Mouse (Mus musculus) gastrocnemius, postnatal 10 days (tissue): ENCODE measurements around the gene Golga7b. TPM values are rescaled to one million over a fixed set of nuclear protein-coding genes. Genes with fewer than 3 reads are reported as not detected.

ENCODE experiments used
- DNase-seq: peaks from one replicate; pipeline ENCODE4 v3.0.0; 2021; ENCODE audit warnings: mixed read lengths
- long read RNA-seq, 2 experiments: library from polyadenylated mRNA; stranded (forward); transcript quantifications; one replicate each; pipeline ENCODE4 v2.0.0; 2021
- total RNA-seq, 2 experiments: library from RNA; stranded (reverse); gene quantifications; 2 replicates each; pipeline ENCODE4 v1.2.3; 2021

Golga7b gene
- total RNA-seq: 1 to 10 TPM; 3.2 to 5.5 TPM
- long read RNA-seq, experiment 1, partial matches to known transcripts: 0 of 5 reads
- long read RNA-seq, experiment 1, other reads (novel, unspliced or antisense): 5 of 5 reads
- long read RNA-seq, experiment 2, partial matches to known transcripts: 0 of 11 reads
- long read RNA-seq, experiment 2, other reads (novel, unspliced or antisense): 11 of 11 reads

GRCm38 (mm10) chr19:42247519-42247918 is at the start of gene Golga7b:
Gene Golga7b (plus strand): TSS chr19:42247574.
- no peak for DNase-seq

- DNase-seq: no peak
Measured at GRCm38 (mm10) chr19:42198026-42198425, 49.3 kb upstream of the Golga7b start.

GRCm38 (mm10) chr19:42201696-42202381 is 45.5 kb upstream of the Golga7b start, which contains the start of gene Sfrp5:
Gene Sfrp5 (minus strand): TSS chr19:42202252.
- no peak for DNase-seq

GRCm38 (mm10) chr19:42202467-42202866 is 44.9 kb upstream of the Golga7b start:
- DNase-seq: no peak

- DNase-seq: no peak
Measured at GRCm38 (mm10) chr19:42204306-42204705, 43.1 kb upstream of the Golga7b start.

- no peak for DNase-seq
Measured at GRCm38 (mm10) chr19:42205201-42205600, 42.2 kb upstream of the Golga7b start.

GRCm38 (mm10) chr19:42209485-42209884 is 37.9 kb upstream of the Golga7b start:
- no peak for DNase-seq

- no peak for DNase-seq
Measured at GRCm38 (mm10) chr19:42209976-42210375, 37.4 kb upstream of the Golga7b start.

GRCm38 (mm10) chr19:42211936-42212335 is 35.4 kb upstream of the Golga7b start:
- no peak for DNase-seq

- no peak for DNase-seq
Measured at GRCm38 (mm10) chr19:42214601-42215000, 32.8 kb upstream of the Golga7b start.

- DNase-seq: no peak
Measured at GRCm38 (mm10) chr19:42216699-42217373, 30.5 kb upstream of the Golga7b start.

GRCm38 (mm10) chr19:42217374-42217763 is 30.0 kb upstream of the Golga7b start:
- peak; percentile 35 for DNase-seq

- DNase-seq: no peak
Measured at GRCm38 (mm10) chr19:42226451-42226850, 20.9 kb upstream of the Golga7b start.

GRCm38 (mm10) chr19:42229499-42230287 is 17.7 kb upstream of the Golga7b start:
- no peak for DNase-seq

GRCm38 (mm10) chr19:42230288-42230568 is 17.1 kb upstream of the Golga7b start:
- DNase-seq: no peak

- peak; percentile 15 for DNase-seq
Measured at GRCm38 (mm10) chr19:42230986-42231385, 16.4 kb upstream of the Golga7b start.

GRCm38 (mm10) chr19:42237602-42238340 is 9.6 kb upstream of the Golga7b start:
- DNase-seq: peak; percentile 10

GRCm38 (mm10) chr19:42238341-42238715 is 9.0 kb upstream of the Golga7b start:
- DNase-seq: peak; percentile 12

- no peak for DNase-seq
Measured at GRCm38 (mm10) chr19:42240881-42241280, 6.5 kb upstream of the Golga7b start.

- DNase-seq: no peak
Measured at GRCm38 (mm10) chr19:42243401-42243800, 4.0 kb upstream of the Golga7b start.

GRCm38 (mm10) chr19:42246626-42247025 is 748 bp upstream of the Golga7b start:
- DNase-seq: no peak
